Mouse (Mus musculus): ENCODE data around the gene Tmem230.

GRCm38 (mm10) chr2:132198017-132198933 lies 49.3 kb downstream of the Tmem230 start:
- TF ChIP-seq CTCF (IDR thresholded peaks at IDR 0.05) (no peak), EP300 (IDR thresholded peaks at IDR 0.05) (no peak)
